Mouse (Mus musculus): Measurements from ENCODE around the gene Gpd1. TPM values are rescaled to one million over a fixed set of nuclear protein-coding genes. Genes with fewer than 3 reads are reported as not detected.

Gpd1 gene
- total and polyA plus RNA-seq, 3 experiments, result 0.24 to 0.56 (median 0.25) TPM

DNA sequence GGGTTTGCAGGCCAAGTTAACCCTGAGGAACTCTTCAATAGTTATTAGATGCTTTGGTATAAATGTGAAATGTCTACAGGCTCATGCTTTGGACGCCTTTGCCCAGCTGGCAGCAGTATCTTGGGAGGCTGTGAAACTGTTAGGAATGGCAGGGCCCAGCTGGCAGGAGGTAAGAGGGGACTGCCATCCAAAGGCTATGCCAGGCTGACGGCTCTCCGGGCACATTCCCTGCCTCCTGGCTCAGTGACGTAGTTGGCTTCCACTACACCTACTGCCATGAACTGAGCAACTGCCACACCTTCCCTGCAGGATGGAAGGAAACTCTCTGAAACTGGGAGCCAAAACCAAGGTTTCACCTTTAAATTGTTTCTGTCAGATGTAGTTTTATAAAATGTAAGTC is 22.9 kb downstream of the Gpd1 start:
- in situ Hi-C loops (cut with MboI; ENCODE audit: low pct_ligation_motif_present, low pct_unique_long_range_greater_than_20kb, low sequenced_read_pairs), result no loop called here
- dilution Hi-C loops (cut with MboI; ENCODE audit: extremely low pct_ligation_motif_present, extremely low pct_unique_long_range_greater_than_20kb, low sequenced_read_pairs), result no loop called here
- no peak for DNase-seq (ENCODE audit: extremely low read depth)

DNA sequence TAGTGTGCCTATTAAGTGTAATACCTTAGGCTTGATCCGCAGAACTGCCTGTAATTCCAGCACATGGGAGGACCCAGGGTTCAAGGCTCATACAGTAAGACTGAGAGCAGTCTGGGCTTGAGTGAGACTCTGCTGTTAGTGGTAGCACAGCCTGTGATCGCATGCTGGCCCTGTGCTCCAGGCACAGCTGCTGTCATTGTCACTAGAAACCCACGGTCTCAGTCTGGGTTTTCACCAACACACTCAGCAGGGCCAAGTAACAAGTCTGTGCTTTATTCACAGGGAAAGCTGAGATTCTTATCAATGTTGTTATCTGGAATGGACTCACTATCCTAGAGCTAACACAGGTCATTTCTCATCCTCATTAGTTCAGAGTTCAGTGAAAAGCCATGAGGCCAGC is 36.9 kb downstream of the Gpd1 start:
- Histone ChIP-seq H3K27me3 (replicated peaks) (no peaks in the 10 kb centered on the region), H3K9me3 (replicated peaks; ENCODE audit: low read length) (peaks cover 3% of the 10 kb centered on the region), H3K4me1 (ENCODE audit: control insufficient read depth in 1 of 2, insufficient read depth in 2 of 2) (peaks cover 3 to 17% of the 10 kb centered on the region in 2 experiments; a peak in 3 of 4 replicates), H3K36me3 (replicated peaks in 1 of 2; ENCODE audit: control insufficient read depth in 1 of 2, insufficient read depth in 1 of 2, low read length in 1 of 2) (peaks cover 3 to 74% of the 10 kb centered on the region in 2 experiments), H3K9ac (ENCODE audit: insufficient read depth, low read depth) (no peak overlapping the region), H3K4me3 (replicated peaks in 1 of 3; ENCODE audit: low read depth in 2 of 3, low read length in 2 of 3, poor library complexity in 1 of 3) (no peak overlapping the region), H3K4me2 (ENCODE audit: insufficient read depth, low read depth, poor library complexity, severe bottlenecking) (no peak overlapping the region), H3K27ac (ENCODE audit: insufficient read depth, low read depth) (no peak overlapping the region), H3K79me2 (replicated peaks; ENCODE audit: control insufficient read depth, extremely low read depth, insufficient read depth, poor library complexity, severe bottlenecking) (peaks cover 6% of the 10 kb centered on the region)
- TF ChIP-seq GABPA (IDR thresholded peaks at IDR 0.05; ENCODE audit: insufficient replicate concordance, low read depth, low read length) (no peak), BHLHE40 (IDR thresholded peaks at IDR 0.05; ENCODE audit: low read depth, low read length) (no peak), RAD21 (IDR thresholded peaks at IDR 0.05; ENCODE audit: low read depth, low read length) (no peak), MAZ (IDR thresholded peaks at IDR 0.05; ENCODE audit: low read depth, low read length) (no peak), USF1 (IDR thresholded peaks at IDR 0.05; ENCODE audit: low read depth, low read length) (no peak), TCF12 (IDR thresholded peaks at IDR 0.05; ENCODE audit: low read depth, low read length) (no peak), CHD1 (IDR thresholded peaks at IDR 0.05; ENCODE audit: low read depth, low read length) (no peak), POLR2AphosphoS2 (IDR thresholded peaks at IDR 0.05; ENCODE audit: low read depth, low read length) (no peak), ZKSCAN1 (IDR thresholded peaks at IDR 0.05; ENCODE audit: borderline replicate concordance, low read depth, low read length) (no peak), E2F4 (IDR thresholded peaks at IDR 0.05; ENCODE audit: insufficient replicate concordance, low read depth, low read length) (no peak), KAT2A (IDR thresholded peaks at IDR 0.05; ENCODE audit: insufficient replicate concordance, low read length) (no peak), NRF1 (IDR thresholded peaks at IDR 0.05; ENCODE audit: low read depth, low read length) (no peak), CTCF (conservative IDR thresholded peaks at IDR 0.05 in 1 of 2, IDR thresholded peaks at IDR 0.05 in 1 of 2; ENCODE audit: low read depth in 2 of 2, low read length in 2 of 2) (no peak)
- dilution Hi-C loops (cut with MboI; ENCODE audit: extremely low pct_ligation_motif_present, extremely low pct_unique_long_range_greater_than_20kb, low sequenced_read_pairs) (no loop called here), in situ Hi-C loops (cut with MboI; ENCODE audit: low pct_ligation_motif_present, low pct_unique_long_range_greater_than_20kb, low sequenced_read_pairs) (no loop called here)
- no peak for DNase-seq (ENCODE audit: extremely low read depth)

More for the DNA sequence above, 22.9 kb downstream of the Gpd1 start:
- Histone ChIP-seq H3K4me3 (replicated peaks in 1 of 3; ENCODE audit: low read depth in 2 of 3, low read length in 2 of 3, poor library complexity in 1 of 3) (no peak overlapping the region), H3K36me3 (replicated peaks in 1 of 2; ENCODE audit: control insufficient read depth in 1 of 2, insufficient read depth in 1 of 2, low read length in 1 of 2) (peaks cover 59 to 93% of the 10 kb centered on the region in 2 experiments), H3K4me2 (ENCODE audit: insufficient read depth, low read depth, poor library complexity, severe bottlenecking) (no peak overlapping the region), H3K27ac (ENCODE audit: insufficient read depth, low read depth) (no peak overlapping the region), H3K79me2 (replicated peaks; ENCODE audit: control insufficient read depth, extremely low read depth, insufficient read depth, poor library complexity, severe bottlenecking) (no peaks in the 10 kb centered on the region), H3K9me3 (replicated peaks; ENCODE audit: low read length) (no peaks in the 10 kb centered on the region), H3K27me3 (replicated peaks) (no peaks in the 10 kb centered on the region), H3K9ac (ENCODE audit: insufficient read depth, low read depth) (no peak overlapping the region), H3K4me1 (ENCODE audit: control insufficient read depth in 1 of 2, insufficient read depth in 2 of 2) (peaks cover 0 to 14% of the 10 kb centered on the region in 2 experiments; a peak in 2 of 4 replicates)
- TF ChIP-seq TBP (conservative IDR thresholded peaks at IDR 0.05; ENCODE audit: low read depth, low read length) (no peak), MAFK (IDR thresholded peaks at IDR 0.05; ENCODE audit: insufficient replicate concordance, low read length) (no peak), NELFE (IDR thresholded peaks at IDR 0.05; ENCODE audit: low read depth, low read length) (no peak)
